Mouse (Mus musculus) liver, adult 2 months (tissue): ENCODE measurements at regions not wholly inside any gene's neighbourhood (a gene's known extent, or its start where the extent isn't known, plus 50 kb on each side); places are given as distances from the start of the nearest gene placed in this dataset.

ENCODE experiments used
- DNase-seq: peaks from one replicate; pipeline ENCODE4 v3.0.0-alpha.2; 2011; ENCODE audit warnings: low read depth, low spot score; ENCODE audit errors: extremely low read depth
- H3K27ac ChIP-seq: fragments of 200-500 bp; replicated peaks from 2 replicates; pipeline ENCODE4 v1.5.1; 2012; ENCODE audit warnings: low read depth, mild to moderate bottlenecking, control low read depth, inconsistent platforms, low read length; ENCODE audit not compliant: insufficient read depth
- H3K27me3 ChIP-seq: fragments of 200-500 bp; 2 replicates; pipeline ENCODE4 v1.6.1; 2012; ENCODE audit warnings: mild to moderate bottlenecking, moderate library complexity, low read length, inconsistent platforms; ENCODE audit not compliant: control insufficient read depth, insufficient read depth
- H3K36me3 ChIP-seq: fragments of 200-500 bp; 2 replicates; pipeline ENCODE4 v1.6.1; 2012; ENCODE audit warnings: low read length, inconsistent platforms; ENCODE audit not compliant: control insufficient read depth, insufficient read depth
- H3K4me1 ChIP-seq: fragments of 200-500 bp; 2 replicates; pipeline ENCODE4 v1.6.1; 2011; ENCODE audit warnings: low read length; ENCODE audit not compliant: control insufficient read depth, insufficient read depth
- H3K4me3 ChIP-seq: fragments of 200-500 bp; 2 replicates; pipeline ENCODE4 v1.5.1; 2011; ENCODE audit warnings: low read depth, mild to moderate bottlenecking, control low read depth, low read length, moderate library complexity; ENCODE audit not compliant: insufficient read depth
- H3K79me2 ChIP-seq: fragments of 200-500 bp; 2 replicates; pipeline ENCODE4 v1.6.1; 2012; ENCODE audit warnings: inconsistent platforms, mild to moderate bottlenecking, low read length, moderate library complexity; ENCODE audit not compliant: control insufficient read depth, insufficient read depth
- H3K9ac ChIP-seq: fragments of 200-500 bp; 2 replicates; pipeline ENCODE4 v1.6.1; 2012; ENCODE audit warnings: low read depth, mild to moderate bottlenecking, control low read depth, inconsistent platforms, low read length
- CTCF ChIP-seq: fragments of 200-500 bp; IDR thresholded peaks from 2 replicates; pipeline ENCODE4 v1.5.1; 2011; ENCODE audit warnings: low read depth, low read length, control low read depth
- POLR2A ChIP-seq: fragments of 200-500 bp; IDR thresholded peaks from 2 replicates; pipeline ENCODE4 v1.6.1; 2011; ENCODE audit warnings: low read length, control low read depth; ENCODE audit not compliant: insufficient read depth; ENCODE audit errors: extremely low read depth
- WGBS: fragments of 180-500 bp; shearing (Covaris S2); methylation state at CpG from one replicate; pipeline ENCODE4 v1.1.7; 2018; 5-methylcytosine and 5-hydroxymethylcytosine counted together

DNA sequence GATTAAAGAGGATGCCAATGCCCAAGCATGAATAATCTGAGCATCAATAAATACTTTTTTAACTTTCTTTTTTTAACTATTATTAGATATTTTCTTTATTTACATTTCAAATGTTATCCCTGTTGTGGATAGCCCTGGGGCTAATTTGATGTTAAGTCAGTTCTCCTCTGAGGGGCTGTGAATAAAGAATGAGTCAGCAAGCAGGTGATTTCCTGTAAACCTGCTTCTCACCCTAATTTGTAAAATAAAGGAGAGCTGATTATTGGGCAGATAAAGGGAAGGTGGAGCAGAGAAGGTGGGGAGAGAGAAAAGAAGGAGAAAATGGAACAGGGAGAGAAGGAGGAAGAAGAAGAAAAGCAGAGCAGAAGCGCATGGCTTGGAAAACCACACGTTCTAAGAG lies 1442.8 kb downstream of the 4930444P10Rik start:
- no peaks in the 10 kb centered on the region for H3K36me3 ChIP-seq
- WGBS, result 88% methylated on average over 2 of the region's 2 CpGs
- no peaks in the 10 kb centered on the region for H3K27me3 ChIP-seq

GRCm38 (mm10) chr1:14635642-14636263 lies 1457.4 kb downstream of the 4930444P10Rik start:
- no peak overlapping the region for H3K9ac ChIP-seq
- no peaks in the 10 kb centered on the region for H3K36me3 ChIP-seq
- H3K27ac ChIP-seq, result no peak overlapping the region
- DNase-seq, result no peak
- TF ChIP-seq CTCF, result no peak
- H3K27me3 ChIP-seq, result no peaks in the 10 kb centered on the region
- 82% methylated on average over 5 of the region's 5 CpGs for WGBS
- no peaks in the 10 kb centered on the region for H3K79me2 ChIP-seq
- no peak overlapping the region for H3K4me3 ChIP-seq
- H3K4me1 ChIP-seq, result no peaks in the 10 kb centered on the region

More for the DNA sequence above, 1442.8 kb downstream of the 4930444P10Rik start:
- no peaks in the 10 kb centered on the region for H3K79me2 ChIP-seq
- no peak for TF ChIP-seq POLR2A
- H3K9ac ChIP-seq, result no peak overlapping the region
- no peak for DNase-seq
- H3K4me1 ChIP-seq, result no peaks in the 10 kb centered on the region
- H3K4me3 ChIP-seq, result no peak overlapping the region
- H3K27ac ChIP-seq, result no peak overlapping the region

GRCm38 (mm10) chr1:14631994-14632393 lies 1461.1 kb downstream of the 4930444P10Rik start:
- Histone ChIP-seq H3K4me3 (no peak overlapping the region), H3K79me2 (no peaks in the 10 kb centered on the region), H3K9ac (no peak overlapping the region), H3K36me3 (no peaks in the 10 kb centered on the region), H3K27ac (no peak overlapping the region), H3K27me3 (no peaks in the 10 kb centered on the region), H3K4me1 (no peaks in the 10 kb centered on the region)
- no peak for TF ChIP-seq POLR2A
- TF ChIP-seq CTCF, result no peak
- no peak for DNase-seq
- WGBS, result 34% methylated on average over 4 of the region's 4 CpGs

- Histone ChIP-seq H3K79me2 (no peaks in the 10 kb centered on the region), H3K27ac (no peak overlapping the region), H3K4me3 (no peak overlapping the region), H3K27me3 (no peaks in the 10 kb centered on the region), H3K9ac (no peak overlapping the region), H3K36me3 (no peaks in the 10 kb centered on the region), H3K4me1 (no peaks in the 10 kb centered on the region)
- DNase-seq, result no peak
- TF ChIP-seq CTCF (no peak), POLR2A (no peak)
- 76% methylated on average over 6 of the region's 6 CpGs for WGBS
These were observed 1465.9 kb downstream of the 4930444P10Rik start for GRCm38 (mm10) chr1:14627204-14627603.

GRCm38 (mm10) chr1:14626685-14627084 lies 1466.4 kb downstream of the 4930444P10Rik start:
- Histone ChIP-seq H3K9ac (no peak overlapping the region), H3K36me3 (no peaks in the 10 kb centered on the region), H3K4me1 (no peaks in the 10 kb centered on the region), H3K79me2 (no peaks in the 10 kb centered on the region), H3K27ac (no peak overlapping the region), H3K4me3 (no peak overlapping the region), H3K27me3 (no peaks in the 10 kb centered on the region)
- TF ChIP-seq POLR2A, result no peak
- TF ChIP-seq CTCF, result no peak
- 79% methylated on average over 4 of the region's 4 CpGs for WGBS
- DNase-seq, result no peak

GRCm38 (mm10) chr1:14620922-14621430 lies 1472.1 kb downstream of the 4930444P10Rik start:
- no peak for DNase-seq
- no peaks in the 10 kb centered on the region for H3K79me2 ChIP-seq
- WGBS, result 67% methylated on average over 5 of the region's 5 CpGs
- H3K9ac ChIP-seq, result no peak overlapping the region
- no peak for TF ChIP-seq POLR2A
- no peak for TF ChIP-seq CTCF
- no peak overlapping the region for H3K27ac ChIP-seq
- H3K27me3 ChIP-seq, result no peaks in the 10 kb centered on the region
- no peaks in the 10 kb centered on the region for H3K36me3 ChIP-seq
- H3K4me3 ChIP-seq, result no peak overlapping the region
- no peaks in the 10 kb centered on the region for H3K4me1 ChIP-seq
